Mouse (Mus musculus) layer of hippocampus, adult 2 months (tissue): ENCODE results near the gene Stard13. TPM values are rescaled to one million over a fixed set of nuclear protein-coding genes. Genes with fewer than 3 reads are reported as not detected.
A peak's percentile ranks its signal among the peaks of the same experiment; 100 is the strongest.

ENCODE experiments used
- DNase-seq, 2 experiments: peaks; one replicate each; pipeline ENCODE4 v3.0.0; 2022; ENCODE audit warnings: low spot score in 2 of 2
- H3K27ac ChIP-seq: fragments of 200-600 bp; 2 replicates; pipeline ENCODE4 v1.8.1; 2022
- H3K4me3 ChIP-seq: fragments of 200-600 bp; 2 replicates; pipeline ENCODE4 v1.8.1; 2022; ENCODE audit warnings: mild to moderate bottlenecking
- CTCF ChIP-seq: fragments of 200-600 bp; conservative IDR thresholded peaks from 2 replicates; pipeline ENCODE4 v1.8.1; 2022; ENCODE audit warnings: antibody characterized with exemption, mild to moderate bottlenecking, moderate library complexity
- total RNA-seq, 2 experiments: library from RNA; stranded (reverse); gene quantifications; 2 replicates each; pipeline ENCODE4 v1.2.3; 2021

The Stard13 gene
- total RNA-seq, 2 experiments from 2014 or later, result 18.1 to 24.8 TPM

GRCm38 (mm10) chr5:151054100-151054742 is 179.4 kb downstream of the Stard13 start:
- DNase-seq, result peak in 1 of 2 experiments; percentile 49
- H3K27ac ChIP-seq, result peak overlapping the region; percentile 58; the same call in 1 of the 2 replicates

GRCm38 (mm10) chr5:151053190-151053589 is 180.4 kb downstream of the Stard13 start:
- Histone ChIP-seq H3K4me3 (no peak overlapping the region), H3K27ac (peak overlapping the region; percentile 58; the same call in 1 of the 2 replicates)
- DNase-seq, result no peak
- TF ChIP-seq CTCF, result no peak

More at GRCm38 (mm10) chr5:151054100-151054742, 179.4 kb downstream of the Stard13 start:
- no peak overlapping the region for H3K4me3 ChIP-seq
- TF ChIP-seq CTCF, result no peak

- Histone ChIP-seq H3K27ac (no peak overlapping the region), H3K4me3 (no peak overlapping the region)
- TF ChIP-seq CTCF, result no peak
- DNase-seq, result no peak
These were observed 181.3 kb downstream of the Stard13 start for GRCm38 (mm10) chr5:151052331-151052730.

GRCm38 (mm10) chr5:151047488-151047887 is 186.1 kb downstream of the Stard13 start:
- TF ChIP-seq CTCF, result no peak
- peak overlapping the region; percentile 48; the same call in 1 of the 2 replicates for H3K27ac ChIP-seq
- no peak overlapping the region for H3K4me3 ChIP-seq
- DNase-seq, result no peak

- H3K27ac ChIP-seq, result peak overlapping the region; percentile 48; the same call in 1 of the 2 replicates
- H3K4me3 ChIP-seq, result no peak overlapping the region
- DNase-seq, result no peak
- TF ChIP-seq CTCF, result no peak
These were observed 186.7 kb downstream of the Stard13 start for GRCm38 (mm10) chr5:151046917-151047316.

- DNase-seq, result peak in 1 of 2 experiments; percentile 56
- no peak for TF ChIP-seq CTCF
- Histone ChIP-seq H3K4me3 (no peak overlapping the region), H3K27ac (no peak overlapping the region)
These were observed 187.5 kb downstream of the Stard13 start for GRCm38 (mm10) chr5:151046131-151046530.

GRCm38 (mm10) chr5:151042911-151043310 is 190.7 kb downstream of the Stard13 start:
- no peak for DNase-seq
- no peak for TF ChIP-seq CTCF
- Histone ChIP-seq H3K27ac (no peak overlapping the region), H3K4me3 (no peak overlapping the region)

GRCm38 (mm10) chr5:151037871-151038270 is 195.8 kb downstream of the Stard13 start:
- Histone ChIP-seq H3K27ac (no peak overlapping the region), H3K4me3 (no peak overlapping the region)
- TF ChIP-seq CTCF, result no peak
- DNase-seq, result no peak

GRCm38 (mm10) chr5:151034715-151035512 is 198.7 kb downstream of the Stard13 start:
- no peak overlapping the region for H3K27ac ChIP-seq
- no peak for DNase-seq
- TF ChIP-seq CTCF, result no peak
- no peak overlapping the region for H3K4me3 ChIP-seq

GRCm38 (mm10) chr5:151028906-151029305 is 204.7 kb downstream of the Stard13 start:
- TF ChIP-seq CTCF, result no peak
- DNase-seq, result no peak
- Histone ChIP-seq H3K27ac (peak overlapping the region; percentile 14; the same call in 1 of the 2 replicates), H3K4me3 (no peak overlapping the region)

GRCm38 (mm10) chr5:151027171-151027570 is 206.5 kb downstream of the Stard13 start:
- Histone ChIP-seq H3K27ac (peak overlapping the region; percentile 73), H3K4me3 (no peak overlapping the region)
- no peak for TF ChIP-seq CTCF
- peak in 1 of 2 experiments; percentile 61 for DNase-seq

GRCm38 (mm10) chr5:151026069-151026468 is 207.6 kb downstream of the Stard13 start:
- no peak overlapping the region for H3K4me3 ChIP-seq

GRCm38 (mm10) chr5:151024483-151024882 is 209.2 kb downstream of the Stard13 start:
- Histone ChIP-seq H3K4me3 (no peak overlapping the region), H3K27ac (peak overlapping the region; percentile 83)
- no peak for DNase-seq
- TF ChIP-seq CTCF, result no peak

More at GRCm38 (mm10) chr5:151026069-151026468, 207.6 kb downstream of the Stard13 start:
- TF ChIP-seq CTCF, result no peak
- H3K27ac ChIP-seq, result peak overlapping the region; percentile 73
- no peak for DNase-seq
